Mouse (Mus musculus) liver, adult 2 months (tissue): ENCODE results near the gene Mbnl1. TPM values are rescaled to one million over a fixed set of nuclear protein-coding genes. Genes with fewer than 3 reads are reported as not detected.

Experiments
- DNase-seq: peaks from one replicate; pipeline ENCODE4 v3.0.0-alpha.2; 2011; ENCODE audit warnings: low read depth, low spot score; ENCODE audit errors: extremely low read depth
- H3K27ac ChIP-seq: fragments of 200-500 bp; replicated peaks from 2 replicates; pipeline ENCODE4 v1.5.1; 2012; ENCODE audit warnings: low read depth, mild to moderate bottlenecking, control low read depth, inconsistent platforms, low read length; ENCODE audit not compliant: insufficient read depth
- H3K27me3 ChIP-seq: fragments of 200-500 bp; 2 replicates; pipeline ENCODE4 v1.6.1; 2012; ENCODE audit warnings: mild to moderate bottlenecking, moderate library complexity, low read length, inconsistent platforms; ENCODE audit not compliant: control insufficient read depth, insufficient read depth
- H3K36me3 ChIP-seq: fragments of 200-500 bp; 2 replicates; pipeline ENCODE4 v1.6.1; 2012; ENCODE audit warnings: low read length, inconsistent platforms; ENCODE audit not compliant: control insufficient read depth, insufficient read depth
- H3K4me1 ChIP-seq: fragments of 200-500 bp; 2 replicates; pipeline ENCODE4 v1.6.1; 2011; ENCODE audit warnings: low read length; ENCODE audit not compliant: control insufficient read depth, insufficient read depth
- H3K4me3 ChIP-seq: fragments of 200-500 bp; 2 replicates; pipeline ENCODE4 v1.5.1; 2011; ENCODE audit warnings: low read depth, mild to moderate bottlenecking, control low read depth, low read length, moderate library complexity; ENCODE audit not compliant: insufficient read depth
- H3K79me2 ChIP-seq: fragments of 200-500 bp; 2 replicates; pipeline ENCODE4 v1.6.1; 2012; ENCODE audit warnings: inconsistent platforms, mild to moderate bottlenecking, low read length, moderate library complexity; ENCODE audit not compliant: control insufficient read depth, insufficient read depth
- H3K9ac ChIP-seq: fragments of 200-500 bp; 2 replicates; pipeline ENCODE4 v1.6.1; 2012; ENCODE audit warnings: low read depth, mild to moderate bottlenecking, control low read depth, inconsistent platforms, low read length
- CTCF ChIP-seq: fragments of 200-500 bp; IDR thresholded peaks from 2 replicates; pipeline ENCODE4 v1.5.1; 2011; ENCODE audit warnings: low read depth, low read length, control low read depth
- POLR2A ChIP-seq: fragments of 200-500 bp; IDR thresholded peaks from 2 replicates; pipeline ENCODE4 v1.6.1; 2011; ENCODE audit warnings: low read length, control low read depth; ENCODE audit not compliant: insufficient read depth; ENCODE audit errors: extremely low read depth
- WGBS: fragments of 180-500 bp; shearing (Covaris S2); methylation state at CpG from one replicate; pipeline ENCODE4 v1.1.7; 2018; 5-methylcytosine and 5-hydroxymethylcytosine counted together
- polyA plus RNA-seq: library from polyadenylated mRNA; depleted of rRNA; stranded (reverse); fragments of >200 nt; gene quantifications from 2 replicates; pipeline ENCODE4 v1.2.3, GENCODE M21; 2012
- total RNA-seq: library from RNA; depleted of rRNA; stranded (reverse); fragments of >200 nt; gene quantifications from 2 replicates; pipeline ENCODE4 v1.2.3, GENCODE M21; 2014

Gene Mbnl1
- total and polyA plus RNA-seq, 2 experiments, result 27.3 to 111 TPM

DNA sequence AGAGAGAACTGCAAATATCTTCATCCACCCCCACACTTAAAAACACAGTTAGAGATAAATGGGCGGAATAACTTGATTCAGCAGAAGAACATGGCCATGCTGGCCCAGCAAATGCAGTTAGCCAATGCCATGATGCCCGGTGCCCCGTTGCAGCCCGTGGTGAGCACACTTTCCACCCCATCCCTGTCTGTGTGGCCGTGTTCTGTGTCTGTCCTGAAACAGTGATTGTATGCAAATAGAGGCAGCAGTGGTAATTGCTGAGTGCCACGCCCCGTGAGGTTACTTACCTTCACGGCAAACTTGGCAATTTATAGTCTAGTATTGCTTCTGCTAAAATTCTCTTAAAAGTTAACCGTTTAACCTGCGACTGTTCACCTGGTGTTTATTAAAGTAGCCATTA lies 123.0 kb downstream of the Mbnl1 start:
- no peak overlapping the region for H3K4me3 ChIP-seq
- WGBS, result 82% methylated on average over 10 of the region's 10 CpGs
- DNase-seq, result no peak

DNA sequence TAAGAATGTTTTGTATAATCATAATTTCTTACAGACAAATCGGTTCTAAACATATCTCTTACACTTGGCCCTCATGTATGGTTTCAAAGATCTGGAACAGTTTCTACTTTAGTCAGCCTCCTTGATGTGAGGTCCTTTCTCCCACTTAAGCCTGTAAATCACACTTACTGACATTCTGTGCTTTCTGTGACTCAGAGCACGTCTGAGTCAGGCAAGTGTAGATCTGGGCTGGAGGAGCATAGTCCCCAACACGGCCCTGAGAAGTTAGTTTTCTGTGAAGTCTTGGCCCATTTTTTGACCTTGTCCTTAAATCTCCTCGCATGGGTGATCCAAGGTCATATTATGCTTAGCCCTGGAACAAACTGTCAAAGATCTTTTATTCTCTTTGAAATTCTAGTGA lies 124.4 kb downstream of the Mbnl1 start:
- Histone ChIP-seq H3K36me3 (peaks cover 10% of the 10 kb centered on the region), H3K27ac (no peak overlapping the region; the same call in 1 of the 2 replicates), H3K79me2 (peaks cover 19% of the 10 kb centered on the region), H3K9ac (no peak overlapping the region), H3K27me3 (no peaks in the 10 kb centered on the region), H3K4me3 (no peak overlapping the region), H3K4me1 (no peaks in the 10 kb centered on the region; the same call in 1 of the 2 replicates)
- TF ChIP-seq POLR2A (no peak), CTCF (no peak)
- no peak for DNase-seq
- 73% methylated on average over 4 of the region's 4 CpGs for WGBS

More for the DNA sequence above, 123.0 kb downstream of the Mbnl1 start:
- no peaks in the 10 kb centered on the region for H3K27me3 ChIP-seq
- TF ChIP-seq CTCF (no peak), POLR2A (no peak)
- H3K36me3 ChIP-seq, result peaks cover 10% of the 10 kb centered on the region
- no peak overlapping the region for H3K27ac ChIP-seq
- no peak overlapping the region for H3K9ac ChIP-seq
- peaks cover 21% of the 10 kb centered on the region for H3K79me2 ChIP-seq
- H3K4me1 ChIP-seq, result peaks cover 5% of the 10 kb centered on the region; the same call in 1 of the 2 replicates

DNA sequence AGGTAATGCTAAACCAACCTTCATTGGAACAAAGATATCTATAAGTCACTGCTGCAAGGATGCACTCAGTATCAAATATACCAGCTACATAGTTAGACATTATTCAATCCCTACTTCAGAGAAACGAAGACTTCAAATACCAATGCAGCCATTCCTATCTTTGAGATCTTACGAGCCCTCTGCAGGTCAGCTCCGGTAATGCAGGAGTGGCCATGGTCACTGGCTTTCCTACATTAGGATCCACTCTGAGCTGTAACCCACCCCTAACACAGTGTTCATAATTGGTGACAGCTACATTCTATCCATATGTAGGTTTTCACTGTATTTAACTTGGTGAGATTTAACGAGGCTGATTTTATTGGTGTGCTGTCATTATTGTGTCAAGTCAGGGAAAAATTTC lies 129.1 kb downstream of the Mbnl1 start:
- H3K36me3 ChIP-seq, result peaks cover 9% of the 10 kb centered on the region
- H3K4me3 ChIP-seq, result no peak overlapping the region
- TF ChIP-seq CTCF, result peak; percentile 75
- TF ChIP-seq POLR2A, result no peak
- DNase-seq, result peak; percentile 54
- 16% methylated on average over 4 of the region's 4 CpGs for WGBS
- no peaks in the 10 kb centered on the region for H3K27me3 ChIP-seq
- no peak overlapping the region for H3K27ac ChIP-seq
- peaks cover 16% of the 10 kb centered on the region; the same call in 1 of the 2 replicates for H3K79me2 ChIP-seq
- H3K9ac ChIP-seq, result no peak overlapping the region
- H3K4me1 ChIP-seq, result peaks cover 16% of the 10 kb centered on the region

DNA sequence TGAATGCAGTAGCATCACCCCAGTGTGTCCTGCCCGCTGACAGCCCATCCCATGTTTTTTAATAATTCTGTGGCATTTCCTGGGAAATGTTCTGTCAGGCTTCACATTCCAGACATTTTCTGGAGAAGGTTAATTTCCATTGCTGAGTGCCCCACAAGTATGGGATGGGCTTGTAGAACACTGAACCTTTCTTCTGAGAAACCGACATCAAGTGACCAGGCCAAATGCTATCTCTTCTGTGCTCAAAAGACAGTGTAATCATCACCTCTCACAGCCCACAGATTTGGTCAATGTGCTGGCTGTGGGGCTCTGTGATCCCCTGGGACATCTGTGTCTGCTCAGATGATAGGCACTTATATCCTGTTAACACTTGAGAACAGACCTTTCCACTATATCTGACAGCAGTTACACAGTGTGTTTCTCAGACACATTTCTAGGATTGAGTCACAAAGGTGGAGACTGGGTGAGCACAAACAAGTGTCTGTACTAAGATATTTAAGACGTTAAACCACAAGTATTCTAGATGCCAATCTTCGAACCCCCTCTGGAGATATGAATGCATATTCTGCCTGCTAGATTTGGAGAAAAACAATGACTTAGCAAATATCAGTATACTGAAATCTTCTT lies 130.4 kb downstream of the Mbnl1 start:
- 85% methylated on average over 4 of the region's 4 CpGs for WGBS
- no peak overlapping the region; the same call in 1 of the 2 replicates for H3K27ac ChIP-seq

DNA sequence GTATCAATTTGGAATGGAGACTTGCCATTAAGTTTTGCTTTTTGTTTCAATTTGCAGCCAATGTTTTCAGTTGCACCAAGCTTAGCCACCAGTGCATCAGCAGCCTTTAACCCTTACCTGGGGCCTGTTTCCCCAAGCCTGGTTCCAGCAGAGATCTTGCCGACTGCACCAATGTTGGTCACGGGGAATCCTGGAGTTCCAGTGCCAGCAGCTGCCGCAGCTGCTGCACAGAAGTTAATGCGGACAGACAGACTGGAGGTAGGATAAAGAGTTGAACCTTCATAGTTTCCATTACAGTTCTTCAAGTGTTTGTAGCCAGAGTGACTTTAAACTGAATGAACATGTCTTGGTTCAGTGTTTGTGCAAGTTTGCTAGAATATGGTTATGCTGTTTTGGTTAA lies 131.0 kb downstream of the Mbnl1 start:
- Histone ChIP-seq H3K27ac (peak overlapping the region; percentile 54; the same call in 1 of the 2 replicates), H3K4me3 (no peak overlapping the region), H3K27me3 (no peaks in the 10 kb centered on the region), H3K36me3 (peaks cover 8% of the 10 kb centered on the region), H3K79me2 (peaks cover 13% of the 10 kb centered on the region; the same call in 1 of the 2 replicates), H3K4me1 (peaks cover 16% of the 10 kb centered on the region), H3K9ac (no peak overlapping the region)
- TF ChIP-seq CTCF, result no peak
- TF ChIP-seq POLR2A, result no peak
- DNase-seq, result no peak
- 95% methylated on average over 4 of the region's 4 CpGs for whole genome bisulfite sequencing

More for the DNA sequence above, 130.4 kb downstream of the Mbnl1 start:
- peaks cover 13% of the 10 kb centered on the region; the same call in 1 of the 2 replicates for H3K79me2 ChIP-seq
- TF ChIP-seq CTCF, result no peak
- no peak overlapping the region for H3K4me3 ChIP-seq
- H3K27me3 ChIP-seq, result no peaks in the 10 kb centered on the region
- H3K9ac ChIP-seq, result no peak overlapping the region
- H3K4me1 ChIP-seq, result peaks cover 16% of the 10 kb centered on the region
- peaks cover 9% of the 10 kb centered on the region for H3K36me3 ChIP-seq
- DNase-seq, result no peak

DNA sequence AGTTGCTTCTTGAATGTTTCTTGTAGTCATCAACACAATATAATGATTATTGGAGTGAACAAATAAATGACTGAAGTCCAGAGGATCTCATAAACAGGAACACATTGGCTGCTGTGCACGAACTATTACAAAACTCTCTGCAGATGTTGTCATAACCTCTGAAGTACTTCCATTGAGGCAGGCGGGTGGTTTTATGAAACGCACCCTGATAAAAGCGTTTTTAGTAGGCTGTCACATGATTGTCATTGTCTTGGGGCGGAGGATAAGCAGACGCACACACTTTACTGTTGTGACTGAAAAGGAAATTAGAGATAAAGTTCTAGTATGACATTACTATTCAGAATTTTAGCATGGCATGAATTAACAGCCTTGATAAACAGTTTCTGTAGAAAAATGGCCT lies 131.6 kb downstream of the Mbnl1 start:
- 18% methylated on average over 6 of the region's 6 CpGs for WGBS
- Histone ChIP-seq H3K79me2 (peaks cover 9% of the 10 kb centered on the region; the same call in 1 of the 2 replicates), H3K9ac (no peak overlapping the region), H3K27me3 (no peaks in the 10 kb centered on the region), H3K36me3 (peaks cover 7% of the 10 kb centered on the region), H3K27ac (peak overlapping the region; percentile 31; the same call in 1 of the 2 replicates), H3K4me1 (peaks cover 16% of the 10 kb centered on the region), H3K4me3 (no peak overlapping the region)
- TF ChIP-seq POLR2A (no peak), CTCF (no peak)
- DNase-seq, result peak; percentile 88
